ENCODE assay signal across 26 mouse cellular contexts in the genomic region with DNA sequence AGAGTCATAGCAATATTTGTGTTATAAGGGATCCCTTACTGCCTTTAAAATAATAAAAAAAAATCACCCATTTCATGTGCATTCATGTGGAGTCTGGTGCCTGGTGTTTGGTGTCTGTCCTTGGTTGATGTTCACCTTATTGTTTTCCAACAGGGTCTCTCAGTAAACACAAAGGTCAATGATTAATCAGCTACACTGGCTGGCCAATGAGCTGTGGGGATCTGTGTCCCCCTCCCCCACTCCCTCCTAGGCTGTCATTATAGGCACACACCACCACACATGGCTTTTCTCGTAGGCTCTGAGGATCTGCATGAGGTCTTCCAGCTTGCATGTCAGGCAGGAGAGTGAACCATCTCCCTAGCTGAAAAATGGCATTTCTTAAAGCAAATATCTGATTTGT. TPM values are rescaled to one million over a fixed set of nuclear protein-coding genes. Genes with fewer than 3 reads are reported as not detected.
DNase-seq lines count a peak whose midpoint lies in the region; ATAC-seq and TF ChIP-seq lines count a peak whose summit lies in the region.
"Had no signal": no experiment of that assay in that cellular context is flagged by ENCODE, and none has a peak within 500 bp of the region (broad histone marks: within the 10 kb centered on the region; RNA-seq: fewer than 3 reads in every experiment).

No protein-coding gene starts in this region.

- TF ChIP-seq CTCF in liver, embryonic 14.5 days (IDR thresholded peaks at IDR 0.05; ENCODE audit: low read depth), result no peak
- no peak for TF ChIP-seq CTCF in left cerebral cortex, adult 2 months (IDR thresholded peaks at IDR 0.05)

- no peak overlapping the region for H3K4me2 ChIP-seq in kidney, embryonic 16.5 days (replicated peaks; ENCODE audit: low read depth, low read length)
- peak overlapping the region; percentile 22; the same call in 1 of the 2 replicates for H3K4me2 ChIP-seq in liver, embryonic 14.5 days (ENCODE audit: low read depth)
- H3K4me2 ChIP-seq: embryonic facial prominence, embryonic 15.5 days; heart, embryonic 13.5 days; hindbrain, embryonic 13.5 days; lung, embryonic 14.5 days; neural tube, embryonic 13.5 days had no signal

- no peak for TF ChIP-seq EP300 in liver, embryonic 14.5 days (IDR thresholded peaks at IDR 0.05; ENCODE audit: low read depth)

- intact Hi-C loops in left cerebral cortex, adult 2 months (cut with DNase I), result no loop called here

- no peak overlapping the region for H3K9ac ChIP-seq in kidney, embryonic 16.5 days (replicated peaks; ENCODE audit: low read length)
- no peak overlapping the region for H3K9ac ChIP-seq in liver, embryonic 14.5 days (replicated peaks)
- H3K9ac ChIP-seq: embryonic facial prominence, embryonic 15.5 days; heart, embryonic 13.5 days; hindbrain, embryonic 13.5 days; lung, embryonic 14.5 days; neural tube, embryonic 13.5 days had no signal

- 31% methylated on average over 1 of the region's 1 CpGs for WGBS in kidney, embryonic 16.5 days
- 31% methylated on average over 1 of the region's 1 CpGs for WGBS in liver, embryonic 14.5 days (ENCODE audit: insufficient replicate concordance)

- DNase-seq in kidney, adult 18-20 months, result peak; percentile 17
- peak; percentile 30 to 58 for DNase-seq in kidney, postnatal 4 days
- DNase-seq in liver, embryonic 14.5 days (ENCODE audit: low read depth in 3 of 3, low spot score in 3 of 3), result peak in 1 of 3 experiments; percentile 9
- no peak for DNase-seq in lung, adult 18-20 months
- no peak for DNase-seq in heart, adult 18-20 months
- DNase-seq in left cerebral cortex, adult 2 months (ENCODE audit: extremely low spot score in 1 of 2, low spot score in 2 of 2), result no peak
- no peak for DNase-seq in cerebellum, postnatal 4 days (ENCODE audit: low spot score in 2 of 2)
- DNase-seq: adrenal gland, postnatal 10 days; cerebellum, adult 2 months; cerebellum, postnatal 36 days; gastrocnemius, adult 2 months; heart, postnatal 14 days; lung, embryonic 14.5 days; lung, postnatal 36 days; midbrain, embryonic 14.5 days; retina, postnatal 1 day had no signal

- H3K27me3 ChIP-seq in kidney, embryonic 16.5 days (ENCODE audit: insufficient read depth, low read length), result no peaks in the 10 kb centered on the region
- no peaks in the 10 kb centered on the region for H3K27me3 ChIP-seq in liver, embryonic 14.5 days (ENCODE audit: control insufficient read depth, insufficient read depth, low read length)
- H3K27me3 ChIP-seq: embryonic facial prominence, embryonic 15.5 days; hindbrain, embryonic 13.5 days; neural tube, embryonic 13.5 days had no signal

- no peak overlapping the region for H3K4me3 ChIP-seq in kidney, embryonic 16.5 days (ENCODE audit: low read length)
- no peak overlapping the region for H3K4me3 ChIP-seq in liver, embryonic 14.5 days (ENCODE audit: insufficient read depth in 1 of 2, low read depth in 2 of 2, low read length in 2 of 2)
- H3K4me3 ChIP-seq in left cerebral cortex, adult 2 months, result no peak overlapping the region
- H3K4me3 ChIP-seq: embryonic facial prominence, embryonic 15.5 days; gastrocnemius, adult 2 months; heart, embryonic 13.5 days; hindbrain, embryonic 13.5 days; myocyte; neural tube, embryonic 13.5 days had no signal

- peak; percentile 71 for ATAC-seq in kidney, embryonic 16.5 days (ENCODE audit: low FRiP score, low TSS enrichment)
- peak; percentile 70 for ATAC-seq in liver, embryonic 14.5 days (ENCODE audit: insufficient read depth)
- ATAC-seq: forebrain, embryonic 14.5 days had no signal

- no peaks in the 10 kb centered on the region for H3K4me1 ChIP-seq in kidney, embryonic 16.5 days (ENCODE audit: insufficient read depth, low read length)
- peaks cover 0 to 10% of the 10 kb centered on the region in 2 experiments; a peak in 2 of 4 replicates for H3K4me1 ChIP-seq in liver, embryonic 14.5 days (replicated peaks; ENCODE audit: control insufficient read depth in 2 of 2, insufficient read depth in 2 of 2, low read length in 1 of 2)
- H3K4me1 ChIP-seq: embryonic facial prominence, embryonic 15.5 days; heart, embryonic 13.5 days; hindbrain, embryonic 13.5 days; neural tube, embryonic 13.5 days had no signal

- H3K27ac ChIP-seq in kidney, embryonic 16.5 days (ENCODE audit: low read length), result no peak overlapping the region
- no peak overlapping the region for H3K27ac ChIP-seq in liver, embryonic 14.5 days
- no peak overlapping the region for H3K27ac ChIP-seq in left cerebral cortex, adult 2 months
- H3K27ac ChIP-seq: embryonic facial prominence, embryonic 15.5 days; gastrocnemius, adult 2 months; heart, embryonic 13.5 days; hindbrain, embryonic 13.5 days; neural tube, embryonic 13.5 days had no signal

- H3K36me3 ChIP-seq in kidney, embryonic 16.5 days (ENCODE audit: insufficient read depth, low read length), result no peaks in the 10 kb centered on the region
- no peaks in the 10 kb centered on the region for H3K36me3 ChIP-seq in liver, embryonic 14.5 days (replicated peaks; ENCODE audit: control insufficient read depth, insufficient read depth, low read depth)
- H3K36me3 ChIP-seq: embryonic facial prominence, embryonic 15.5 days; heart, embryonic 13.5 days had no signal

- no peaks in the 10 kb centered on the region for H3K9me3 ChIP-seq in kidney, embryonic 16.5 days (ENCODE audit: low read length)
- no peaks in the 10 kb centered on the region for H3K9me3 ChIP-seq in liver, embryonic 14.5 days (ENCODE audit: control insufficient read depth, low read length)
- H3K9me3 ChIP-seq: embryonic facial prominence, embryonic 15.5 days; heart, embryonic 13.5 days; hindbrain, embryonic 13.5 days; neural tube, embryonic 13.5 days had no signal

RNA-seq across cellular contexts. Expression of a gene that starts 38.9 kb away (rescaled TPM):
- 0.61 and 0.75 TPM in 2 replicates for polyA plus RNA-seq in kidney, embryonic 16.5 days (2015; fragmentation: Nextera tagmentation; extraction: Ambion mirVana)
- polyA plus RNA-seq in liver, embryonic 14.5 days (2012; rRNA removed), result 0.22 and 0.36 TPM in 2 replicates
- polyA plus RNA-seq in liver, embryonic 14.5 days (2014; fragmentation: Nextera tagmentation; extraction: Ambion mirVana), result 0.08 and 0.15 TPM in 2 replicates
- 1 to 10 TPM; 6.9 to 7.2 TPM for total RNA-seq in heart, adult 18-20 months (2021)
- 100 to 1,000 TPM; 220 to 221 TPM for total RNA-seq in left cerebral cortex, adult 2 months (2021)
- total RNA-seq: granulocyte monocyte progenitor cell, adult 5-6 weeks; megakaryocyte-erythroid progenitor cell, adult 5-6 weeks had no signal
- polyA plus RNA-seq: testis, adult 2 months had no signal

Comparison
In these comparisons a context has a peak if more than half of its experiments do, and no peak if none do; other contexts are left out.
1. DNase-seq: peak in kidney, adult 18-20 months (single experiment) and kidney, postnatal 4 days (2 of 2); none in lung, adult 18-20 months (0 of 2), heart, adult 18-20 months (0 of 2), left cerebral cortex, adult 2 months (0 of 2) and cerebellum, postnatal 4 days (0 of 2).
2. RNA of a gene that starts 38.9 kb away (total RNA-seq): 220 to 221 TPM in left cerebral cortex, adult 2 months; 6.9 to 7.2 TPM in heart, adult 18-20 months; every median in the first group is over 10 times any median in the second.